Mouse (Mus musculus) liver, postnatal 0 days (tissue): ENCODE data around the gene Gm1113.

Source experiments
- CTCF ChIP-seq: sonication (generic); IDR thresholded peaks from 2 replicates; pipeline ENCODE4 v1.5.1; 2016; ENCODE audit warnings: antibody characterized with exemption, low read depth
- EP300 ChIP-seq: IDR thresholded peaks from 2 replicates; pipeline ENCODE4 v1.6.1; 2016; ENCODE audit warnings: antibody characterized with exemption, low read depth, mild to moderate bottlenecking

GRCm38 (mm10) chr9:35483949-35484348 lies 34.1 kb downstream of the Gm1113 start:
- TF ChIP-seq CTCF (no peak), EP300 (no peak)
